Mouse (Mus musculus) E14TG2a.4 (cell line): ENCODE measurements around the gene H2-Ob.

ENCODE experiments used
- CTCF ChIP-seq: conservative IDR thresholded peaks from 2 replicates; pipeline ENCODE4 v1.5.1; 2014; ENCODE audit warnings: low read length
- NANOG ChIP-seq: IDR thresholded peaks from 2 replicates; pipeline ENCODE4 v1.6.1; 2014; ENCODE audit warnings: borderline replicate concordance, low read length, mixed read lengths

DNA sequence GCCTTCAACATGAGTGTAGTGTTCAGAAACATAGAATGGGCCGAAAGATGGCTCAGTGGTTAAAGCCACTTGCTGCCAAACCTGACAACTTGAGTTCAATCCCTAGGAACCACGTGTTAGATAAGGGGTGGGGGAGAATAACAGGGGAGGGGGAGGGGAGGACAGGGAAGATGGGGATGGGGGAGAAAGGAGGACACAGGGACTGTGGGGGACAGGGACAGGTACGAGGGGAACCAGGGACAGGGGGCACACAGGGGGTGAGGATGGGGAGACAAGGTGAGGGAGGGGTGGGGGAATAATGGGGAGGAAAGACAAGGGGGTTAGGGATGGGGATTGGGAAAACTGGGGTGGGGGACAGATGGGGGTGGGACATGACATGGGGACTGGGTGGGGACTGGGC, 1.7 kb downstream of the H2-Ob start:
- no peak for TF ChIP-seq CTCF
- no peak for TF ChIP-seq NANOG
